Mouse (Mus musculus) granulocyte monocyte progenitor cell, adult 5-6 weeks (primary cell): ENCODE measurements around the gene Mrpl22. TPM values are rescaled to one million over a fixed set of nuclear protein-coding genes. Genes with fewer than 3 reads are reported as not detected.

Experiments used
- ATAC-seq: replicated peaks from 2 replicates; pipeline ENCODE4 v1.8.0; 2016; ENCODE audit warnings: mild to moderate bottlenecking, moderate TSS enrichment, inconsistent platforms; ENCODE audit not compliant: poor library complexity, severe bottlenecking
- total RNA-seq, 2 experiments: library from RNA; stranded (forward) in 1 of 2; stranded (reverse) in 1 of 2; fragments of 200-712, 200-1000 nt in 1 of 2; fragments of >200 nt in 1 of 2; fragmentation: Nextera tagmentation in 1 of 2; gene quantifications; 2 replicates each; pipeline ENCODE4 v1.2.3; 2014 to 2017

Mrpl22 gene
- total RNA-seq (2014; fragmentation: Nextera tagmentation): 77.4 and 92.5 TPM in 2 replicates
- total RNA-seq (2017): 58.4 and 65.0 TPM in 2 replicates

GRCm38 (mm10) chr11:58171459-58172091, at the start of gene Mrpl22:
Mrpl22 (plus strand) TSS chr11:58171661.
- peak; percentile 77 for ATAC-seq

GRCm38 (mm10) chr11:58123711-58124110, 47.8 kb upstream of the Mrpl22 start:
- no peak for ATAC-seq

GRCm38 (mm10) chr11:58125021-58125420, 46.4 kb upstream of the Mrpl22 start:
- no peak for ATAC-seq

GRCm38 (mm10) chr11:58126397-58127160, 44.9 kb upstream of the Mrpl22 start:
- no peak for ATAC-seq

GRCm38 (mm10) chr11:58127544-58127943, 43.9 kb upstream of the Mrpl22 start:
- ATAC-seq: no peak

GRCm38 (mm10) chr11:58129302-58129843, 42.1 kb upstream of the Mrpl22 start:
- no peak for ATAC-seq

- ATAC-seq: no peak
Measured at GRCm38 (mm10) chr11:58132026-58132425, 39.4 kb upstream of the Mrpl22 start.

GRCm38 (mm10) chr11:58134869-58135268, 36.6 kb upstream of the Mrpl22 start:
- ATAC-seq: peak; percentile 14; the same call in 1 of the 2 replicates

- ATAC-seq: peak; percentile 55
Measured at GRCm38 (mm10) chr11:58135296-58135695, 36.2 kb upstream of the Mrpl22 start.

GRCm38 (mm10) chr11:58136677-58137076, 34.8 kb upstream of the Mrpl22 start:
- ATAC-seq: no peak

GRCm38 (mm10) chr11:58138821-58139220, 32.6 kb upstream of the Mrpl22 start:
- ATAC-seq: no peak

- no peak for ATAC-seq
Measured at GRCm38 (mm10) chr11:58139466-58139865, 32.0 kb upstream of the Mrpl22 start.

- ATAC-seq: peak; percentile 84
Measured at GRCm38 (mm10) chr11:58143704-58144426, 27.6 kb upstream of the Mrpl22 start.

- ATAC-seq: no peak
Measured at GRCm38 (mm10) chr11:58146241-58146640, 25.2 kb upstream of the Mrpl22 start.

GRCm38 (mm10) chr11:58155458-58155857, 16.0 kb upstream of the Mrpl22 start:
- ATAC-seq: no peak

- ATAC-seq: no peak
Measured at GRCm38 (mm10) chr11:58156871-58157270, 14.6 kb upstream of the Mrpl22 start.

GRCm38 (mm10) chr11:58165072-58165471, 6.4 kb upstream of the Mrpl22 start:
- ATAC-seq: no peak

GRCm38 (mm10) chr11:58167822-58168166, 3.7 kb upstream of the Mrpl22 start:
- no peak for ATAC-seq

- ATAC-seq: peak; percentile 76
Measured at GRCm38 (mm10) chr11:58168167-58168915, 3.1 kb upstream of the Mrpl22 start, which contains the start of gene Gemin5. Gemin5 (minus strand) TSS chr11:58168539.

GRCm38 (mm10) chr11:58169666-58170065, 1.8 kb upstream of the Mrpl22 start:
- no peak for ATAC-seq
